Mouse (Mus musculus): ENCODE measurements around the gene Nrxn3. TPM values are rescaled to one million over a fixed set of nuclear protein-coding genes. Genes with fewer than 3 reads are reported as not detected.

Gene Nrxn3
- polyA plus RNA-seq, 1 experiment from 2014 or later = 3.5 TPM

GRCm38 (mm10) chr12:90061312-90061711, 1338.6 kb downstream of the Nrxn3 start:
- 50% methylated on average over 3 of the region's 3 CpGs for WGBS
- H3K4me3 ChIP-seq (ENCODE audit: low read depth, low read length) = no peak overlapping the region
- no peaks in the 10 kb centered on the region for H3K36me3 ChIP-seq (replicated peaks; ENCODE audit: control insufficient read depth, insufficient read depth, low read depth, low read length)
- no peaks in the 10 kb centered on the region for H3K9me3 ChIP-seq (replicated peaks; ENCODE audit: control insufficient read depth, low read length)
- no peak overlapping the region for H3K27ac ChIP-seq (replicated peaks; ENCODE audit: low read depth, low read length)
- no peak overlapping the region for H3K4me2 ChIP-seq (ENCODE audit: low read depth, low read length)
- ATAC-seq (replicated peaks; ENCODE audit: insufficient number of reproducible peaks, low FRiP score, low TSS enrichment, low read depth) (no peak), DNase-seq (ENCODE audit: low spot score) (no peak)
- H3K4me1 ChIP-seq (ENCODE audit: control insufficient read depth, insufficient read depth, low read length) = no peaks in the 10 kb centered on the region
- no peak overlapping the region for H3K9ac ChIP-seq (replicated peaks; ENCODE audit: low read length)
- no peaks in the 10 kb centered on the region for H3K27me3 ChIP-seq (ENCODE audit: control insufficient read depth, insufficient read depth, low read length)

- Histone ChIP-seq H3K4me1 (ENCODE audit: control insufficient read depth, insufficient read depth, low read length) (no peaks in the 10 kb centered on the region), H3K4me3 (ENCODE audit: low read depth, low read length) (no peak overlapping the region), H3K9ac (replicated peaks; ENCODE audit: low read length) (no peak overlapping the region), H3K27me3 (ENCODE audit: control insufficient read depth, insufficient read depth, low read length) (no peaks in the 10 kb centered on the region), H3K27ac (replicated peaks; ENCODE audit: low read depth, low read length) (no peak overlapping the region), H3K4me2 (ENCODE audit: low read depth, low read length) (no peak overlapping the region), H3K36me3 (replicated peaks; ENCODE audit: control insufficient read depth, insufficient read depth, low read depth, low read length) (no peaks in the 10 kb centered on the region), H3K9me3 (replicated peaks; ENCODE audit: control insufficient read depth, low read length) (no peaks in the 10 kb centered on the region)
- DNase-seq (ENCODE audit: low spot score) (no peak), ATAC-seq (replicated peaks; ENCODE audit: insufficient number of reproducible peaks, low FRiP score, low TSS enrichment, low read depth) (no peak)
- 78% methylated on average over 5 of the region's 5 CpGs for WGBS
Measured at GRCm38 (mm10) chr12:90062219-90062618, 1339.5 kb downstream of the Nrxn3 start.

DNA sequence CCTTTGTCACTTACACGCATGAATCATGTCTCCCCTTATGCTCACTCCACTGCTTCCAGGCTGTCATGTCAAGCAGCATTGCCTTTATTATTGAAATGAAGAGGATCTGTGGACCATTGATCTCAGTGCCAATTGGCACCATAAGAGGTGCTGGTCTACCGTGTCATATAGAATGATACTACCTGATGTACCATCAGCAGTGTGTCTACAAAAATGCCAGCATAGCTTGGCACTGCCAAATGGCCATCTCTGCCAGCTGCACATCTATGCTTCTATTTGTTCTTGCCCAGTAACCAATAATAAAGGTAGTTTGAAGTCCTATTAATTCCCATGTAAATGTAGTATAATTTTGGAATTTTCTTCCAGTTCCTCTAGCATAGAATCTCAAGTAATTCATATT, 1340.8 kb downstream of the Nrxn3 start:
- no peaks in the 10 kb centered on the region for H3K27me3 ChIP-seq (ENCODE audit: control insufficient read depth, insufficient read depth, low read length)
- ATAC-seq (replicated peaks; ENCODE audit: insufficient number of reproducible peaks, low FRiP score, low TSS enrichment, low read depth) = no peak
- H3K36me3 ChIP-seq (replicated peaks; ENCODE audit: control insufficient read depth, insufficient read depth, low read depth, low read length) = no peaks in the 10 kb centered on the region
- H3K4me3 ChIP-seq (ENCODE audit: low read depth, low read length) = no peak overlapping the region
- H3K27ac ChIP-seq (replicated peaks; ENCODE audit: low read depth, low read length) = no peak overlapping the region
- no peak for DNase-seq (ENCODE audit: low spot score)
- H3K4me2 ChIP-seq (ENCODE audit: low read depth, low read length) = no peak overlapping the region
- H3K4me1 ChIP-seq (ENCODE audit: control insufficient read depth, insufficient read depth, low read length) = no peaks in the 10 kb centered on the region
- no peaks in the 10 kb centered on the region for H3K9me3 ChIP-seq (replicated peaks; ENCODE audit: control insufficient read depth, low read length)
- WGBS = 93% methylated on average over 2 of the region's 2 CpGs
- H3K9ac ChIP-seq (replicated peaks; ENCODE audit: low read length) = no peak overlapping the region

DNA sequence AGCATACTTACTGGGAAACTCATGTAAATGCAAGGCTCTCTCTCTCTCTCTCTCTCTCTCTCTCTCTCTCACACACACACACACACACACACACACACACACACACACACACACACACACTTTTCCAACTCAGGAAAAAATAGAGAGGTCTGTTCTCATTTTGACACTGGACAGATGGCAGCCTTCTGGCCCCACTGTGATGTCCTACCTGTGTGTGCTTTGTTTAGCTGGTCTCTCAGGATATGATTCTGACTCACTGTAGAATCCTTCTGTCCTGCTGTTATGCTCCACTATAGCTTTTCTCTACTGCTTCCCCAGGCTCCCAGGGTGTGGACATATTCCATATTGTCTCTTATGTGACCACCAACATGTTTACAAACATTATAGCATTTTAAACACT, 1363.2 kb downstream of the Nrxn3 start:
- Histone ChIP-seq H3K27ac (replicated peaks; ENCODE audit: low read depth, low read length) (no peak overlapping the region), H3K36me3 (replicated peaks; ENCODE audit: control insufficient read depth, insufficient read depth, low read depth, low read length) (no peaks in the 10 kb centered on the region), H3K27me3 (ENCODE audit: control insufficient read depth, insufficient read depth, low read length) (no peaks in the 10 kb centered on the region), H3K4me2 (ENCODE audit: low read depth, low read length) (no peak overlapping the region), H3K4me1 (ENCODE audit: control insufficient read depth, insufficient read depth, low read length) (no peaks in the 10 kb centered on the region), H3K4me3 (ENCODE audit: low read depth, low read length) (no peak overlapping the region), H3K9me3 (replicated peaks; ENCODE audit: control insufficient read depth, low read length) (no peaks in the 10 kb centered on the region), H3K9ac (replicated peaks; ENCODE audit: low read length) (no peak overlapping the region)
- DNase-seq (ENCODE audit: low spot score) = no peak
- ATAC-seq (replicated peaks; ENCODE audit: insufficient number of reproducible peaks, low FRiP score, low TSS enrichment, low read depth) = no peak

GRCm38 (mm10) chr12:90095754-90096153, 1373.1 kb downstream of the Nrxn3 start:
- H3K4me3 ChIP-seq (ENCODE audit: low read depth, low read length) = no peak overlapping the region
- ATAC-seq (replicated peaks; ENCODE audit: insufficient number of reproducible peaks, low FRiP score, low TSS enrichment, low read depth) (no peak), DNase-seq (ENCODE audit: low spot score) (no peak)
- H3K9ac ChIP-seq (replicated peaks; ENCODE audit: low read length) = no peak overlapping the region
- no peaks in the 10 kb centered on the region for H3K27me3 ChIP-seq (ENCODE audit: control insufficient read depth, insufficient read depth, low read length)
- no peak overlapping the region for H3K27ac ChIP-seq (replicated peaks; ENCODE audit: low read depth, low read length)
- no peaks in the 10 kb centered on the region for H3K36me3 ChIP-seq (replicated peaks; ENCODE audit: control insufficient read depth, insufficient read depth, low read depth, low read length)
- 71% methylated on average over 1 of the region's 1 CpGs for WGBS
- H3K9me3 ChIP-seq (replicated peaks; ENCODE audit: control insufficient read depth, low read length) = no peaks in the 10 kb centered on the region
- H3K4me2 ChIP-seq (ENCODE audit: low read depth, low read length) = no peak overlapping the region
- no peaks in the 10 kb centered on the region for H3K4me1 ChIP-seq (ENCODE audit: control insufficient read depth, insufficient read depth, low read length)

DNA sequence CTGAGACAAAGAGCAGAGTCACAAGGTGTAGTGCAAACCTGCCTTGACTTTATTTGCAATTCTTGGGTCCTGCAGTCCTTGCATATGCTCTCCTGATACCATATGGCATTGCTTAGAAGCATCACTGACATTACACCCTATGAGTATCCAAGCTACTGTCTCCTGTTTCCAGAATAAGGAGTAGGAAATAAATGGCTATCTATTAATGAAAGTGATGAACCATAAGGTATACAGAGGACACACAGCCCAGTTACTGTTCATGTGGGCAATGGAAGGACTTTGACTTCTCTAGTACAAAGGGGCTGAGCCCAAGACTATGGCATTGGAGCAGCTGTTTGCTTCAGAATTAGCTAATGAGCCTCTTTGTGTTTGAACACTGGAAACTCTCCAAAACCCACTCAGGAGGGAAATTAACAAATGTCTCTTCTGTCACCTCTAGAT, 1390.7 kb downstream of the Nrxn3 start:
- ATAC-seq (replicated peaks; ENCODE audit: insufficient number of reproducible peaks, low FRiP score, low TSS enrichment, low read depth) = no peak
- DNase-seq (ENCODE audit: low spot score) = no peak
- Histone ChIP-seq H3K9ac (replicated peaks; ENCODE audit: low read length) (no peak overlapping the region), H3K4me3 (ENCODE audit: low read depth, low read length) (no peak overlapping the region), H3K36me3 (replicated peaks; ENCODE audit: control insufficient read depth, insufficient read depth, low read depth, low read length) (no peaks in the 10 kb centered on the region), H3K4me1 (ENCODE audit: control insufficient read depth, insufficient read depth, low read length) (no peaks in the 10 kb centered on the region), H3K27me3 (ENCODE audit: control insufficient read depth, insufficient read depth, low read length) (no peaks in the 10 kb centered on the region), H3K4me2 (ENCODE audit: low read depth, low read length) (no peak overlapping the region), H3K9me3 (replicated peaks; ENCODE audit: control insufficient read depth, low read length) (no peaks in the 10 kb centered on the region), H3K27ac (replicated peaks; ENCODE audit: low read depth, low read length) (no peak overlapping the region)

- Histone ChIP-seq H3K4me2 (ENCODE audit: low read depth, low read length) (no peak overlapping the region), H3K9me3 (replicated peaks; ENCODE audit: control insufficient read depth, low read length) (no peaks in the 10 kb centered on the region), H3K27ac (replicated peaks; ENCODE audit: low read depth, low read length) (peak overlapping the region; percentile 13; the same call in 1 of the 2 replicates), H3K27me3 (ENCODE audit: control insufficient read depth, insufficient read depth, low read length) (no peaks in the 10 kb centered on the region), H3K4me1 (ENCODE audit: control insufficient read depth, insufficient read depth, low read length) (no peaks in the 10 kb centered on the region), H3K4me3 (ENCODE audit: low read depth, low read length) (no peak overlapping the region), H3K36me3 (replicated peaks; ENCODE audit: control insufficient read depth, insufficient read depth, low read depth, low read length) (no peaks in the 10 kb centered on the region), H3K9ac (replicated peaks; ENCODE audit: low read length) (no peak overlapping the region)
- ATAC-seq (replicated peaks; ENCODE audit: insufficient number of reproducible peaks, low FRiP score, low TSS enrichment, low read depth) (peak; percentile 95), DNase-seq (ENCODE audit: low spot score) (peak; percentile 64)
- WGBS = 23% methylated on average over 5 of the region's 5 CpGs
Measured at GRCm38 (mm10) chr12:90131927-90132869, 1409.5 kb downstream of the Nrxn3 start.

- H3K4me3 ChIP-seq (ENCODE audit: low read depth, low read length) = no peak overlapping the region
- H3K4me2 ChIP-seq (ENCODE audit: low read depth, low read length) = no peak overlapping the region
- 70% methylated on average over 2 of the region's 2 CpGs for WGBS
- H3K27ac ChIP-seq (replicated peaks; ENCODE audit: low read depth, low read length) = no peak overlapping the region
- H3K4me1 ChIP-seq (ENCODE audit: control insufficient read depth, insufficient read depth, low read length) = no peaks in the 10 kb centered on the region
- DNase-seq (ENCODE audit: low spot score) (no peak), ATAC-seq (replicated peaks; ENCODE audit: insufficient number of reproducible peaks, low FRiP score, low TSS enrichment, low read depth) (no peak)
- H3K9ac ChIP-seq (replicated peaks; ENCODE audit: low read length) = no peak overlapping the region
- no peaks in the 10 kb centered on the region for H3K27me3 ChIP-seq (ENCODE audit: control insufficient read depth, insufficient read depth, low read length)
- no peaks in the 10 kb centered on the region for H3K9me3 ChIP-seq (replicated peaks; ENCODE audit: control insufficient read depth, low read length)
- no peaks in the 10 kb centered on the region for H3K36me3 ChIP-seq (replicated peaks; ENCODE audit: control insufficient read depth, insufficient read depth, low read depth, low read length)
Measured at GRCm38 (mm10) chr12:90142011-90142410, 1419.3 kb downstream of the Nrxn3 start.
